Mouse (Mus musculus): Measurements from ENCODE around the gene Sgpp2.

DNA sequence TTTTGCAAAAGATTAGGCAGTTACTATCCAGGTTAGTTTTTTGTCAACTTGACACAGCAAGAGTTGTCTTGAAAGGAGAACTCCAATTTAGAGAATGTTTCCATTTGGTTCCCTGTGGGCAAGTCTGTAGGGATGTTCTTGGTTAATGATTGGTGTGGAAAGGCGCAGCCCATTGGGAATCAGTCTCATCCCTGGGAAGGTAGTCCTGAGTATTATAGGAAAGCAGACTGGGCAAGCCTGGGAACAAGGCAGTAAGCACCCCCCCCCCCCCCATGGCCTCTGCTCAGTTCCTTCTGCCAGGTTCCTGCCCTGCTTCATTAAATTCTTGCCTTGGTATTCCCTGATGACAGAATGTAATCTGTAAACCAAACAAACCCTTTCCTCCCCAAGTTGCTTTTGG, 19.7 kb downstream of the Sgpp2 start:
- TF ChIP-seq CEBPB (IDR thresholded peaks at IDR 0.05; ENCODE audit: low read depth) (no peak), MAX (IDR thresholded peaks at IDR 0.05) (no peak), CTCF (IDR thresholded peaks at IDR 0.05; ENCODE audit: control insufficient read depth, insufficient read depth, insufficient read length) (no peak), USF1 (IDR thresholded peaks at IDR 0.05; ENCODE audit: low read depth) (no peak), MYOD1 (IDR thresholded peaks at IDR 0.05; ENCODE audit: control insufficient read depth, insufficient read length, low read depth) (no peak), MYOG (IDR thresholded peaks at IDR 0.05; ENCODE audit: control insufficient read depth, extremely low read depth, insufficient read length) (no peak), FOSL1 (IDR thresholded peaks at IDR 0.05; ENCODE audit: insufficient read depth, low read length, poor library complexity, severe bottlenecking) (no peak)

Measured in C2C12 (cell line).